Mouse (Mus musculus) heart, embryonic 13.5 days (tissue): Measurements from ENCODE around the gene Mapk12. TPM values are rescaled to one million over a fixed set of nuclear protein-coding genes. Genes with fewer than 3 reads are reported as not detected.

Source experiments
- ATAC-seq: fragments of 200-750 bp; cut with Nextera tagmentation; 2 replicates; pipeline ENCODE4 v1.8.0; 2017; ENCODE audit warnings: moderate TSS enrichment; ENCODE audit not compliant: insufficient number of reproducible peaks, low FRiP score, low TSS enrichment; ENCODE audit errors: extremely low read depth
- H3K27ac ChIP-seq: fragments of 300-500 bp; sonication (generic); replicated peaks from 2 replicates; pipeline ENCODE4 v1.5.1; 2015; ENCODE audit warnings: moderate library complexity, mild to moderate bottlenecking, inconsistent platforms
- H3K27me3 ChIP-seq: fragments of 300-500 bp; sonication (generic); replicated peaks from 2 replicates; pipeline ENCODE4 v1.6.1; 2015; ENCODE audit warnings: mild to moderate bottlenecking, inconsistent platforms
- H3K36me3 ChIP-seq: fragments of 300-500 bp; sonication (generic); 2 replicates; pipeline ENCODE4 v1.6.1; 2015; ENCODE audit warnings: mild to moderate bottlenecking, inconsistent platforms
- H3K4me1 ChIP-seq: fragments of 300-500 bp; sonication (generic); 2 replicates; pipeline ENCODE4 v1.6.1; 2015; ENCODE audit warnings: inconsistent platforms
- H3K4me2 ChIP-seq: fragments of 300-500 bp; sonication (generic); 2 replicates; pipeline ENCODE4 v1.6.1; 2015; ENCODE audit warnings: inconsistent platforms, mild to moderate bottlenecking, moderate library complexity
- H3K4me3 ChIP-seq: fragments of 300-500 bp; sonication (generic); 2 replicates; pipeline ENCODE4 v1.5.1; 2015; ENCODE audit warnings: moderate library complexity, mild to moderate bottlenecking, inconsistent platforms
- H3K9ac ChIP-seq: fragments of 300-500 bp; sonication (generic); 2 replicates; pipeline ENCODE4 v1.6.1; 2015; ENCODE audit warnings: inconsistent platforms, mild to moderate bottlenecking, moderate library complexity
- H3K9me3 ChIP-seq: fragments of 300-500 bp; sonication (generic); 2 replicates; pipeline ENCODE4 v1.6.1; 2016; ENCODE audit warnings: inconsistent platforms
- WGBS: fragments of 180-500 bp; shearing (Covaris S2); methylation state at CpG from one replicate; pipeline ENCODE4 v1.1.7; 2015; ENCODE audit warnings: mixed read lengths; 5-methylcytosine and 5-hydroxymethylcytosine counted together
- polyA plus RNA-seq: library from polyadenylated mRNA; unstranded; fragments of >200 nt; fragmentation: Nextera tagmentation; extraction: Ambion mirVana; gene quantifications from 2 replicates; pipeline ENCODE4 v1.2.1, GENCODE M21; 2015

The Mapk12 gene
- polyA plus RNA-seq, 1 experiment from 2014 or later, result 19.0 TPM

DNA sequence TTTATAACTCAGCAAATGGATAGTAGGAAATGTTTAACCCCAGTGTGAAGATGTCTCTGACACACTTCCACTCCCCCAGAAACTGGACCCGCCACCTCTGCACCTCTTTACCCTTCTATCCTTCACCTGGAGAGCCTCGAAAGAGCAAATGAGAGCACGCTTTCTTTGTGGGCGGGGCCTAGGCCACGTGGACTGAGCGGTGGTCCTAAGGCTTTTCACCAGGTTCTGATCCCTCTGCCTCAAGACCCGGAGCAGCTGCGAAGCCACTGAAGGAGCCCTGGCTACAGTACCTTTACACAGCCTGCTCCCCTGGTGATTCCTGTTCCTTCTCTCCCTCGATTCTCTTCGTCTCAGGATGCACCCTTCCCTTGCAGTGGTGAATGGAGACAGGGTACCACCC lies 7.0 kb upstream of the Mapk12 start:
- no peak overlapping the region for H3K27ac ChIP-seq
- H3K9me3 ChIP-seq, result no peaks in the 10 kb centered on the region
- H3K4me2 ChIP-seq, result peak overlapping the region; percentile 67
- WGBS, result 23% methylated on average over 10 of the region's 10 CpGs
- H3K36me3 ChIP-seq, result no peaks in the 10 kb centered on the region
- peaks cover 33% of the 10 kb centered on the region for H3K4me1 ChIP-seq
- H3K9ac ChIP-seq, result no peak overlapping the region
- peak overlapping the region; percentile 39 for H3K4me3 ChIP-seq
- peaks cover 84% of the 10 kb centered on the region for H3K27me3 ChIP-seq
- ATAC-seq, result no peak

DNA sequence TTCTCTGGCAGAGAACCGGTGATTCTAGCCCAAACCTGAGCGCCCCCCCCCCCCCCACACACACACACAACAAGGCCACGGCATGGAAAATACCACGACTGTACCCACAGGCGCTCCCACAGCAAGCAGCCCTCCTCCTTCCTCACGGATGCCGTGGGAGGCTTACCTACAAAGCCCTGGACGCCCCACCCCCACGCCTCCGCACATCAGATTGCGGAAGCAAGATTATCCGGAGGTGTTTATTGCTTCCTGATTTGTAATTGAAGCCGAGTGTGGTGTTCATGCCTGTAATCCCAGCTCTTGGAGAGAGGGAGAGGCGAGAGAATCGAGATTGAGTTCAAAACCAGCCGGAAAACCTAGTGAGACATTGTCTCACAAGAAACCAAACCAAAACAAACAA lies 6.5 kb upstream of the Mapk12 start:
- Histone ChIP-seq H3K27ac (no peak overlapping the region), H3K4me3 (peak overlapping the region; percentile 39), H3K27me3 (peaks cover 88% of the 10 kb centered on the region), H3K9me3 (no peaks in the 10 kb centered on the region), H3K9ac (peak overlapping the region; percentile 38), H3K36me3 (no peaks in the 10 kb centered on the region), H3K4me2 (peak overlapping the region; percentile 67), H3K4me1 (peaks cover 33% of the 10 kb centered on the region)
- no peak for ATAC-seq
- 10% methylated on average over 16 of the region's 16 CpGs for WGBS

DNA sequence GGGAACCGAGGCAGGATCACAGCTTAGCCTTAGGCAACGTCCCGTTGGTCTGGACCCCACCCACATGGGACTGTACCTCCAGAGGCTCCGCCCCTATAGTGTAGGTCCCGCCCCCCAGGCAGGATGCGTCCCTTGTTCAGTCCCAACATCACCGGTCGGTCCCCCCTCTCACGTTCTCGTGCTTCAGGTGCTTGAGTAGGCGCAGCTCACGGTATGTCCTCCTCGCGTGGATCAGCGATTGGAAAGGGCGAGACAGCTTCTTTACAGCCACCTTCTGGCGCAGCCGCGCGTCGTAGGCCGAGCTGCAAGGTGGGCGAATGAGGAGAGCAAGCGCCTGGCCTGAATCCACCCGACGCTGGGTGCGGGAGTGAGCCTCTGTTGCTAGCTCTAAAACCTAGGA lies 6.0 kb upstream of the Mapk12 start:
- Histone ChIP-seq H3K9ac (peak overlapping the region; percentile 38), H3K27ac (no peak overlapping the region), H3K4me3 (peak overlapping the region; percentile 39), H3K9me3 (no peaks in the 10 kb centered on the region), H3K27me3 (peaks cover 93% of the 10 kb centered on the region), H3K4me2 (peak overlapping the region; percentile 67), H3K4me1 (peaks cover 34% of the 10 kb centered on the region), H3K36me3 (no peaks in the 10 kb centered on the region)
- 2% methylated on average over 27 of the region's 27 CpGs for WGBS
- no peak for ATAC-seq

DNA sequence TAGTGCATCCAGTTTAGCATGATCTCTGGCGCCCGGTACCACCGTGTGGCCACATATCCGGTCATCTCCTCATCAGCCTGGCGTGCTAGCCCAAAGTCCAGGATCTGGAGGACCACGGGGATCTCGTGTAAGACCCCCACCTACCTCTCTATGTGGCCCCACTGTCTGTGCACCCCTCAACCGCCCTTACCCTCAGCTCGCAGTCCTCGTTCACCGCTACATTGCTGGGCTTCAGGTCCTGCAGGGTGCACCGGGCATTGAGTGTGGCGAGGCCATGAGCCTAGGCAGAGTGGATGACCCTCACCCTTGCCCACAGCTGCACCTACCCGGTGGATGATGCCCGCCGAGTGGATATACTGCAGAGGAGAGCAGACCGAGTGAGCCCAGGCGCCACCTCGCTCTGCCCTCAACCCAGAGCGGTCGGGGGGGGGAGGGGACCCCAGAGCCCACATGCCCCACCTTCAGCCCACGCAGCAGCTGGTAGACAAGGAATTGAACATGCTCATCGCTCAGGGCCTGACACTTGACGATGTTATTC lies 5.4 kb upstream of the Mapk12 start:
- Histone ChIP-seq H3K4me2 (peak overlapping the region; percentile 67), H3K4me1 (peaks cover 41% of the 10 kb centered on the region), H3K27me3 (peaks cover 98% of the 10 kb centered on the region), H3K36me3 (no peaks in the 10 kb centered on the region), H3K9me3 (no peaks in the 10 kb centered on the region), H3K27ac (no peak overlapping the region), H3K4me3 (peak overlapping the region; percentile 39; the same call in 1 of the 2 replicates), H3K9ac (no peak overlapping the region)
- 57% methylated on average over 24 of the region's 24 CpGs for WGBS
- no peak for ATAC-seq

DNA sequence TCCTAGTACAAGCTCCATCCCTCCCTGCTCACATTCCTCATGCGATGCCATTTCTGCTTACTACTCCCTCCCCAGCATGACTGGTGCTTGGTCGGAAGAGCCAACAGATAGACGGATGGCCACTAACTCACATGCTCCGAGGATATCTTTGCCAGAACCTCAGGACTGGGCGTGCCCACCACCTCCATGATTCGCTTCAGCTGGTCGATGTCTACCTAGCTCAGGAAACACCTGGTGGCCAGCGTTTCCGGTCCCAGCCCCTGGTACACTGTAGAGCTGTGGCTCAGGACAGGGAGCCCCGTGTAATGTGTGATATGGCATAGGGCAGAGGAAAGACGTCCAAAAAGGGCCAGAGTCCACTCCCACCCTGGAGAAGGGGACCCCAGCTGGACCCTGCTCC lies 4.5 kb upstream of the Mapk12 start:
- Histone ChIP-seq H3K9me3 (no peaks in the 10 kb centered on the region), H3K36me3 (no peaks in the 10 kb centered on the region), H3K4me2 (no peak overlapping the region), H3K27ac (no peak overlapping the region), H3K27me3 (peaks cover 100% of the 10 kb centered on the region), H3K4me3 (no peak overlapping the region), H3K9ac (no peak overlapping the region), H3K4me1 (peaks cover 45% of the 10 kb centered on the region)
- ATAC-seq, result no peak
- WGBS, result 76% methylated on average over 11 of the region's 11 CpGs

DNA sequence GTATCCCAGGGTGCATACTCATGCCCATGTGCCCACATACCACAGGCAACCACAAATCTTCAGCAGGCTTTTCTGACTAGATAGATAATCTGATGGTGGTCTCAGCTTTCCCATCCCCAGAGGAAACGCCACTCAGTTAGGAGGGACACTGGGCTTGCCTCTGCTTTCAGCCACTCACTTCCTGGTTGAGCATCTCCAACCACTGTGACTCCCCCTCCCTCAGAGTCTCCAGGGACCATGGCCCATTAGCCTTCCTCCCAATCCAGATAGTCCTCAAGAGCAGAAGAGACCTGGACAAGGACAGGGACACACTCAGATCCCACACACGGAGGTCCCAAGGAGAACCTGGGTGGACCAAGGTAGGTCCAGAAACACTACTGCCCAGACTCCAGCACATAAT lies 2.6 kb upstream of the Mapk12 start:
- no peak overlapping the region for H3K4me3 ChIP-seq
- no peaks in the 10 kb centered on the region for H3K36me3 ChIP-seq
- WGBS, result 50% methylated on average over 2 of the region's 2 CpGs
- no peak for ATAC-seq
- peaks cover 36% of the 10 kb centered on the region for H3K4me1 ChIP-seq
- peaks cover 97% of the 10 kb centered on the region for H3K27me3 ChIP-seq
- H3K9me3 ChIP-seq, result no peaks in the 10 kb centered on the region
- no peak overlapping the region for H3K4me2 ChIP-seq
- no peak overlapping the region for H3K9ac ChIP-seq
- no peak overlapping the region for H3K27ac ChIP-seq

DNA sequence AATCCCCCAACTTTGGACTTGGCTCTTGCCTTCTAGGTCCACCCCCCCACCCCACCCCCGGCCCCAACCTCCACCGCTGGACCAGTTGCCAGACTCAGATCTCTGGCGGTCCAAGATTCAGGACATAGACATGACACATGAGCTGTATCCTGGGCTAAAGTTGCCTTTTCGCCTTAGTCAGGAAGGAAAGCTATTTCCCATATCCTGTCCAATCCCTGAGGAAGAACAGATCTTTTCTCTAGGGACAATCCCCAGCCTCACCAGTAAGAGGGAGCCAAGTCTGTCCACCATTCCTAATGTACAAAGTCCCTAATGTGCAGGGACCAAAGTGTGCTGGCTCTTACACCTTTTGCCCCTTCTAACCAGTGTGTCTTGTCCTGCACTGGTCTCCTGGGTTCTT lies 1.4 kb upstream of the Mapk12 start:
- H3K9me3 ChIP-seq, result no peaks in the 10 kb centered on the region
- H3K27me3 ChIP-seq, result peaks cover 85% of the 10 kb centered on the region
- no peak overlapping the region for H3K27ac ChIP-seq
- no peak overlapping the region for H3K9ac ChIP-seq
- ATAC-seq, result no peak
- no peak overlapping the region for H3K4me2 ChIP-seq
- H3K4me3 ChIP-seq, result no peak overlapping the region
- no peaks in the 10 kb centered on the region for H3K36me3 ChIP-seq
- WGBS, result 41% methylated on average over 4 of the region's 4 CpGs
- H3K4me1 ChIP-seq, result peaks cover 44% of the 10 kb centered on the region

DNA sequence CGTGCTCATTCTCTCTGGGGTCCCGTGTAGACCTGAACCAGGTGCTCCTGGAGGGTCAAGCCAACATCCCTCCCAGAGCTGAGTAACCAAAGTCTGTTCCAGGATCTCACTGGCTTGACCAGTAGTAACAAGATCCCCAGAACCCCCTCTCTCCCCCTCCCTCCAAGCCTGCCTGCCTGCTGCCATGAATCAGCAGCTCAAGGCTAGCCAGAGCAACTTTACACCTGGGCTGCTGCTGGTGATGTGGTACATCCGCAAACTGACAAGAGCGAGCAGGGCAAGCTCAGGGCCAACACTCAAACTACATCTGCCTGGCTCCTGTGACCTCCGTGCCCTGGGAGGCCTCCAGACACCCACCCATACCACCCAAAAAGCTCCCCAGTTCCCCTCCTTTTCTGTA lies 940 bp upstream of the Mapk12 start:
- Histone ChIP-seq H3K9me3 (no peaks in the 10 kb centered on the region), H3K27me3 (peaks cover 80% of the 10 kb centered on the region), H3K36me3 (no peaks in the 10 kb centered on the region), H3K9ac (no peak overlapping the region), H3K27ac (no peak overlapping the region), H3K4me3 (0 out of 2 replicates have a peak overlapping the region, but pooled peaks have one; percentile 64), H3K4me2 (peak overlapping the region; percentile 90), H3K4me1 (peaks cover 40% of the 10 kb centered on the region)
- no peak for ATAC-seq
- 24% methylated on average over 5 of the region's 5 CpGs for WGBS

DNA sequence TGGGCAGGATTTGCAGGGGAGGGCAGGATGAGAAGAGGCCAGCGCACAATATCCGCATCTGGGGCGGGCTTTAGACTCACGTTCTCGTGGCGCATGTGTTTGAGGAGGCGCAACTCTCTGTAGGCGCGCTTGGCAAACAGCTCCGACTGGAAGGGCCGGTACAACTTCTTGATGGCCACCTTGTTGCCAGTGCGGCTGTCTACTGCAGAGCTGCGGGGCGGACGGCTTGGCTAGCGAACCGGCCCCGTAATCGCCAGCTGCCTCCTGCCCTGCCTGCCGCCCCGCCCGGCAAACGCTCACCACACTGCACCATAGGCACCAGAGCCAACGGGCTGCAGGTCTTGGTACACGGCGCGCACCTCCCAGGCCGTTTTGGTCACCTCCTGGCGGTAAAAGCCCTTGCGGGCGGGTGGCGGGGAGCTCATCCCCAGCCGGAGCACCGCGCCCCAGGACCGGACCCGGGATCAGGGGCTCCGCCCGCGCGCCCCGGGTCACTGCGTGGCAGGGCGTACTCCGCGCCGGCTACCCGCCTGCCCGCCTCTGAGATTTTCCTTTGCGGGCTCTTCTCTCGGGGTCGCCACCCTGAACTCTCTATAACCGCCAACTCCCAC lies 350 bp downstream of the Mapk12 start:
- Histone ChIP-seq H3K27ac (no peak overlapping the region), H3K4me1 (peaks cover 36% of the 10 kb centered on the region), H3K9ac (peak overlapping the region; percentile 79), H3K4me3 (peak overlapping the region; percentile 64), H3K36me3 (no peaks in the 10 kb centered on the region; the same call in 1 of the 2 replicates), H3K9me3 (no peaks in the 10 kb centered on the region), H3K4me2 (peak overlapping the region; percentile 90), H3K27me3 (peaks cover 68% of the 10 kb centered on the region)
- 0 out of 2 replicates have a peak, but pooled peaks have one; percentile 18 for ATAC-seq
- 0% methylated on average over 53 of the region's 53 CpGs for WGBS

DNA sequence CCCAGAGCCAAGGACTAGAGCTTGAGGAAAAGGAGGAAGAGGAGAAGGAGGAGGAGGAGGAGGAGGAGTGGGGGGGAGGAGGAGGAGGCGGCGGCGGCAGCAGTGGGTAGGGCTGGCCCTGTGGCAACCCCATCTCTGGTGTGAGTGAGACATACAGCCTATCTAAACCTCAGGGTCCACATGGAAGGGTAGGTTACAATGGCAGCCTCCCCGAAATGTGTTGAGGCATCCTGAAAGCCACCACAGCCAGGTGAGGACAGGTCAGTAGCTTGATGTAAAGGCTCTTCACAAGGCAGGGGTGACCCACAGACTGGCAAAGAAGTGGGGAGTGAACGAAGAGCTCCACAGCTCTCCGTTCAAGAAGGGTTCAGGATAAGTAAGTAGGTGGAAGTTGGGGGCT lies 2.0 kb downstream of the Mapk12 start:
- Histone ChIP-seq H3K27ac (no peak overlapping the region), H3K36me3 (no peaks in the 10 kb centered on the region; the same call in 1 of the 2 replicates), H3K4me3 (no peak overlapping the region), H3K4me1 (peaks cover 36% of the 10 kb centered on the region), H3K4me2 (no peak overlapping the region), H3K9ac (no peak overlapping the region), H3K27me3 (peaks cover 51% of the 10 kb centered on the region), H3K9me3 (no peaks in the 10 kb centered on the region)
- ATAC-seq, result no peak
- WGBS, result 92% methylated on average over 6 of the region's 6 CpGs

DNA sequence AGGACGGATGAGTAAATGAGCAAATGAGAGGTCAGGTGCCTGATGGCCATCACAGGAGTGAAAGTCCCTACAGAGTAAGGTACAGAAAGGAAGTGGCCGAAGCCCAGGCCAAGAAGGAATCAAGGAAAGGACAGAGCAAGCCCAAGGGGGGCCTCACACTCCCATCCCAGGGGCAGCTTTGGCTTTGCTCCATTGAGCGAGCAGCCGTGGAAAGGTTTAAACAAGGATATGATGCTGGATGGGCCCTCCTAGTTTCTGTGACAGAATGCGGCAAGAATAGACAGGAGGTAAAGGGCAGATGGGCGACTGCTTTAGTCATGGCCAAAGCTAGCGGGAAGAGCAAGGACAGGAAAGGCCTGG lies 2.5 kb downstream of the Mapk12 start:
- 73% methylated on average over 7 of the region's 7 CpGs for WGBS
- Histone ChIP-seq H3K4me1 (peaks cover 36% of the 10 kb centered on the region), H3K36me3 (peaks cover 1% of the 10 kb centered on the region), H3K9me3 (no peaks in the 10 kb centered on the region), H3K4me2 (peak overlapping the region; percentile 59; the same call in 1 of the 2 replicates), H3K27ac (no peak overlapping the region), H3K27me3 (peaks cover 46% of the 10 kb centered on the region), H3K9ac (no peak overlapping the region), H3K4me3 (no peak overlapping the region)
- no peak for ATAC-seq
